Mouse (Mus musculus): Measurements from ENCODE around the gene 1700092M07Rik. TPM values are rescaled to one million over a fixed set of nuclear protein-coding genes. Genes with fewer than 3 reads are reported as not detected.

The 1700092M07Rik gene
- total RNA-seq, 2 experiments from 2014 or later, result 2.5 TPM; not detected in 1

DNA sequence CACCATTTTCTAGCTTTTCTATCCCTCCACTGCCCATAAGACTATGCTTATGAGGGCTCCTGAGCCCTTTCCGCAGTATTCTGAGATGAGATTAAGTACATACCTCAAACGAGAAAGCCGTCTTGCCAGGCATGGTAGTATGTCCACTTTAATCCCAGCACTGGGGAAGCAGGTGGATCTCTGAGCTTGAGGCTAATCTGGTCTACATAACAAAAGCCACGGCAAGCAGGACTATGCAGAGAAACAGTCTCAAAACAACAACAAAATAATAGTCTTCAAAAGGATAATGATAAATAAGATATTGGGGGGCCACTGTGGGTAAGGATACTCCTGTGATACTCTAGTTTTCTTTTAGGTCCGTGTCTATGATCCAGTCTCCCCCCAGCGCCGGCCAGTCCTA is 1.6 kb upstream of the 1700092M07Rik start:
- no peak for ATAC-seq (replicated peaks; ENCODE audit: poor library complexity, severe bottlenecking)

DNA sequence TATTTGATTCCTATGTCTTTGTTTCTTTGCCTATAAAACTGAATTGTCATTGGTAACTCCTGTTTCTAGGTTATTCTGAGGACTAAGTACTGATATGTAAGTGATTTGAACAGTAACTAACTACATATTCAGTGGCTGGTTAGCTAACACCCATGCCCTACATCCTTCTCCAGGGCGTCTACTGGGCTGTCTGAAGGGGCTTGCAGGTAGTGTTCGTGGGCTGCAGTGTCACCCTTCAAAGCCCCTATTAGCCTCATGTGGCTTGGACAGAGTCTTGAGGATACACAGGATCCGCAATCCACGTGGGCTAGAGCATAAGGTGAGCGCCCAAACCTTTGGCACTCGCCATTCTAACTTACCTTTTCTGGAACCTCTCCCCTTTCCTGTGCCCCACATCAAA is 872 bp upstream of the 1700092M07Rik start:
- no peak for ATAC-seq (replicated peaks; ENCODE audit: poor library complexity, severe bottlenecking)

DNA sequence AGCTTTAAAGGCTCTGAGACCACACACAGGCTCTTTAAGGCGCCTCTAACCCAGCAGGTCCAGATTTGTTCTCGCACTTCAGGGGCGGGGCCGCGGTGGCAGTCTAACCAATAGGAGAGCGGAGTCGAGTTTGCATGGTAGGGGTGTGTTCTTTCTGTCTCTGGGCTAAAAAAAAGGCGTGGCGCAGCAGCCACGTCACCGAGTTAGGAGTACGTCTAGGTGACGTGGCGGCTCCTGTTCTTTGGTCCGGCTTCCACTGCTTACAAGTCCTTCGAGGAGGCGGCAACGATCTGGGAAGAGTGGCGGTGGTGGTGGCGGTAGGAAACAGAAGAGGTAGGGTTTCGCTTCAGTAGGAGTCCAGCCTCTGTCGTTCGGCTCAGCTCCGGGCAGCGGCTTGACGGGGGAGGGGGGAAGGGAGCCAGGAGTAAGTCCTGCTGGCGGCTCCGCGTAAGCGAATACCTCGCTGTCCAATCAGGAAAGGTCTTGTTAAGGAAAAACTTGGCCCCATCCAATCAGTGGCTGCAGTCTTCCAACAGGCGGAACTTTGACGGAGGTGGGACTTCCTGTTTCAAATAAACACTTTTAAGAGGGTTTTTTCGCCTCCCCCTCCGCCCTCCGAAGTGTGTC is 838 bp downstream of the 1700092M07Rik start, which contains the start of gene Stx5a:
Stx5a (plus strand) TSS at position 171 of the 627 bp plus-strand sequence.
- peak; percentile 90 for ATAC-seq (replicated peaks; ENCODE audit: poor library complexity, severe bottlenecking)

DNA sequence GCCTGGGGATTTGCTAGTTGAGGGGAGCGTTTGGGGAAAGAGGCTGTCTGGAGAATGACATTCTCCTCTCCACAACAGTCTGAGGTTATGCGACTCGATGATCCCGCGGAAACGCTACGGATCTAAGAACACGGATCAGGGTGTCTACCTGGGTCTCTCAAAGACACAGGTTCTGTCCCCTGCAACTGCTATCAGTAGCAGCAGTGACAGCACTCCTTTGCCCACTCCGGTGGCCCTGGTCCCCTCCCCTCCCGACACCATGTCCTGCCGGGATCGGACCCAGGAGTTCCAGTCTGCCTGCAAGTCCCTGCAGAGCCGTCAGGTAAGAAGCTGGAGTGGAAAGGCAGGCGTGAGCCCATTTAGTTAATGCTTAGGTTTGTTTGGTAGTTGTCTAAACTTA is 1.7 kb downstream of the 1700092M07Rik start:
- ATAC-seq (replicated peaks; ENCODE audit: poor library complexity, severe bottlenecking), result no peak

DNA sequence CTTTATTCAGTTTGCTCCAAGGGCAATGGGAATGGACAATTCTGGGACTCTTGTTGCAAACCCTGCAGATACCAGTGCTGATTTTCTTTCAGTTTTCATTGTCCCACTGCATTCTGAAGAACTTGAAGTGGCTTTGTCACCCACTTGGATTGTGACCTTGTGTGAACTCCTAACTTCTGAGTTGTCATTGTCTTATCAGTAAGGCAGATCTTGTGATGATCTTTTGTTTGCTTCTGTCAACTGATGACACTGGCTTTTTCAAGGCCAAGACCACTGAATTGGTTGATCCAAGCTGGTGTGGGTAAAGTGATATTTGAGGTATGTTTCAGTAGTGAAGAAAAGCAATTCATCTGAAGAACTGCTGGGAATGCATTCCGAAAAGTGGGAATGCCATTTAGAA is 4.9 kb downstream of the 1700092M07Rik start:
- no peak for ATAC-seq (replicated peaks; ENCODE audit: poor library complexity, severe bottlenecking)

DNA sequence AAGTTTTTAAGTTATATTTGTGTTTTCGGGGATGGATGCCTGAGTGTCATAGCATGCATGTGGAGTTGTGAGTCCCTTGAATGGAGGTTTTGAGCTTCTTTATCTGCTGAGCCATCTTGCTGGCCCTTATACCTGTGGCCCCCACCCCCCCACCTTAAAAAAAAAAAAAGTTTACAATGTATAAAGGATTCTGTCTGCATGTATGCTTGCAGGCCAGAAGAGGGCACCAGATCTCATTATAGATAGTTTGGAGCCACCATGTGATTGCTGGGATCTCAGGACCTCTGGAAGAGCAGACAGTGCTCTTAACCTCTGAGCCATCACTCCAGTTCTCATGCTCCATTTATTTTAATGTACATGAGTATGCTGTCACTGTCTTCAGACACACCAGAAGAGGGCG is 6.8 kb downstream of the 1700092M07Rik start:
- peak; percentile 50 for ATAC-seq (replicated peaks; ENCODE audit: poor library complexity, severe bottlenecking)

DNA sequence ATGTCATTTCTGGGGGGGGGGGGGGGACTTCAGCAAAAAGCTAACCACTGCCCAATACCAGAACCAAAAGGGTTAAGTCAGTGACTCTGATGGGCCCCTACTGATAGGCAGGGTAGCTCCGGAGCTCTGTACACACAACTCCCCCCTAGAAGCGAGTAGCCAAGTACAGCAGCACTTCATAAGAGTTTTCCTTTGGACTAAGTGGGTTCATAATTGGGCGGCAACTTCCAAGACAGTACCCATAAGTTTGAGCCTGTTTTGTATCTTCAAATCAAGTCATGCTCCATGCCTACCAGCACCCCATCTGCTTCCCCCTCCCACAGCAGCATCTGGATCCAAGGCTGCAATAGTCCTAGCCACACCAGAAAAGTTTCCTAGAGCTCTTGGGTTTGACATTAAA is 15.1 kb downstream of the 1700092M07Rik start:
- ATAC-seq (replicated peaks; ENCODE audit: poor library complexity, severe bottlenecking), result no peak

DNA sequence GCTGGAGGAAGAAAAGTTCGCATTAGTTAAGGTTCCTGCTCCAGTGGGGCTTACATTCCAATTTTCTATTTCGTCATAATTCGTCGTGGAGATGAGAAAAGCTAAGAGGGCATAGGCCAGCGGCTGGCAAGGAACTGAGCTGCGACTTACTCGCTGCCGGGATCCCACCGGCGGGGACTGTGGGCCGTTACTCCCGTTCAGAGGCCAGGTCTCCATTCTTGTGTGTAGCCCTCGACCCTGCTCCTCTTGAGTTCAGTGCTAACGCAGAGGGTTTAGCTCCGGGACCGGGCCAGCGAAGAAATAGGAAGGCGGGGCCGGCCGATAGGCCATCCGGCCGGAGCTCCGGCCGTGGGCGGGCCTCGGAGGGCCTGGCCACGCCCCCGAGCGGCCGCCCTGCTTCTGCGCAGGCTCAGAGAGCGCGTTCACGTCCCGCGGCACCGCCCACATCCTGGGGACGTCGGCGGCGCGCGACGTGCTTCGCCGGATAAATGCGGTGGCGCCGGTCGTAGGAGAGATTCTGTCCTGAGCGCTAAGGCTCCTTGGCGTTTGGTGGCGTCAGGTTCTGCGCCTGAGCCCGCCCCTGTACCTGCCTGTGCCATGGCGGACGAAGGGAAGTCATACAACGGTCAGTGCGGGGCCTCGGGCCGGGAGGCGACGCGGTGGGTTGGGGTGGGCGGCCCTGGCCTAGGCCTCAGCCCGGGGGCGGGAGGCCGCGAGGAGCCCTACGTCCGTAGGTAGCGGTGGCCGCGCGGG is 16.3 kb downstream of the 1700092M07Rik start, which contains the start of gene Nxf1:
Nxf1 (plus strand) TSS at position 439 of the 753 bp plus-strand sequence.
- peak; percentile 92 for ATAC-seq (replicated peaks; ENCODE audit: poor library complexity, severe bottlenecking)

DNA sequence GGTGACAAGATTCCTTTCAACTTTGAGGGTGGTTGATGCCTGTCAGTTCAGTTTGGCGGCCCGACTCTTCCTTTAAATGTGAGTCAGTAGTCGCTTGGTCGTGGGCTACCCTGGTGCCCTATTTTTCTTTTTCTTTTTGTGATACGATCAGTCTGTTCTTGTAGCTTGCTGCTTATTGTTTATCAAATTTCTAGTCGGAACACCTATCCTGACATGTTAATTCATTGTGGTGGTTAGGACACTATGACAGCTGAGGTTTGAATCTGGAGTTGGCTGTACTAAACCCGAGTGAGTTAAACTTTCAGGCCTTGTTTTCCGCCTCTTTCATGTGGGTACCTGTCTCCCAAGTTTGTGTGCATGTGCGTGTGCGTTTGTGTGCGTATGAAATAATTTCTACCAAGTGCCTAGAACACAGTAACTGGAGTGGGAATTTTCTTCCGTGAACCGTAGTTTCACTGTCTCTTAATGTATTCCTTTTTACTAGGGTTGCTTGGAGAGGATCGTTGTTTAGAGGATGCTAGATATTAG is 17.0 kb downstream of the 1700092M07Rik start:
- no peak for ATAC-seq (replicated peaks; ENCODE audit: poor library complexity, severe bottlenecking)

DNA sequence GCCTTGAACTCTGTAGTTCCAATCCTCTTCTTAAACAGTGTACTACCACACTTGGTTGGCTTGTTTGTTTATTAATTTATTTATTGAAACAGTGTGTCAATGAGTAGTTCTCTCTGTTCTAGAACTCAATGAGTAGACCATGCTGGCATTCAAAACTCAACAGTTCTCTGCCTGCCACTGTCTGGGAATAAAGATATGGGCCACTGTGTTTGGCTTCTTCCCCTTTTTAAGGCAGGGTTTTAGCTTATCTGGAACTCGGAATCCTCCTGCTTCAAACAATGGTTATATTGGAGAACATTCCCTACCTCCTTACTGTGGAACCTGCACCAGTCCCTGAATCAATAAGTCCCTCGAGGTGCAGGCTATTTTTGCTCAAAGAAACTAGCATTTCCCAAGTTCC is 18.4 kb downstream of the 1700092M07Rik start:
- no peak for ATAC-seq (replicated peaks; ENCODE audit: poor library complexity, severe bottlenecking)

DNA sequence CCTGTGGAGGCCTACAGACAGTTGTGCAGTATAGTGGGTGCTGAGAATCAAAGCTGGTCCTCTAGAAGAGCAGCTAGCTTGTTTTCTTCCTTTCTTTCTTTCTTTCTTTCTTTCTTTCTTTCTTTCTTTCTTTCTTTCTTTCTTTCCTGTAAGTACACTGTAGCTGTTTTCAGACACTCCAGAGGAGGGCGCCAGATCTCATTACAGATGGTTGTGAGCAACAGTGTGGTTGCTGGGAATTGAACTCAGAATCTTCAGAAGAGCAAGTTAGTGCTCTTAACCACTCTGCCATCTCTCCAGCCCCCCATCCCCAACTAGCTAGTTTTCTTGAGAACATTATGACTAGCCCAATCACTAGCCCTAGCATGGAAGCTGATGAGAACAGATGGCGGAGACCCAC is 20.2 kb downstream of the 1700092M07Rik start:
- ATAC-seq (replicated peaks; ENCODE audit: poor library complexity, severe bottlenecking), result no peak

DNA sequence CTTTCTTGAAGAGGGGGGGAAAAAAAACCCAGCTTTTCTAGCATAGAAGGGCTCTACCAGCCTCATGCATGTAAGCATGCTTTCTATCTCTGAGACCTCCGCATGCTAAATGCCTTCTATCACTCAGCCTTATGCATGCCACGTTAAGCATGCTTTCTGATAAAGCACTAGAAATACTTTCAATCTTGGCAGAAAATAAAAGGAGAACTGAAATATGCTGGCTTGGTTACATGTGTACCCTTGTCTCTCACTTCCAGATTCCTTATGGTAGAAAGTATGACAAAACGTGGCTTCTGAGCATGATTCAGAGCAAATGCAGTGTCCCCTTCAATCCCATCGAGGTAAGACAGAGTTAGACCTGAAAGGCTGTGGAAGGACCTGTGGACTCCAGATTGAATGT is 22.8 kb downstream of the 1700092M07Rik start:
- ATAC-seq (replicated peaks; ENCODE audit: poor library complexity, severe bottlenecking), result peak; percentile 48; the same call in 1 of the 2 replicates

DNA sequence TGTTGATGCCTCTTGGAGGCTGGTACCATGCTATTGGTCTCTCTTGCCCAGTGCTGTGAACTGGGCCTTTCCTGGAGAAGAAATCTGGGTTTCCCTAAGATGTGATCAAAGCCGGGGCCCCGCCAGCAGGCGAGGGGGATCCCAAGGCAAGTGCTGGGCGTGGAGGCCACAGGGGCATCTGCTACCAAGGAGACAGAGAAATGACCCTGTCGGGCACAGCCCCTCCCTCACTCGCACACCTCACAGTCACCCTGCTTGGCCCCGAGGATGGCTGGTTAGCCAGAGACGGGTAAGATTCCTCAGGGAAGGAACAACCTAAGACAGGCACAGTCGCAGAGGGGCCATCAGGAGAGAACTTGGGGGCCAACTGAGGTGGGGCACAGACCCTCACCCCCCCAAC is 25.0 kb downstream of the 1700092M07Rik start:
- ATAC-seq (replicated peaks; ENCODE audit: poor library complexity, severe bottlenecking), result no peak

DNA sequence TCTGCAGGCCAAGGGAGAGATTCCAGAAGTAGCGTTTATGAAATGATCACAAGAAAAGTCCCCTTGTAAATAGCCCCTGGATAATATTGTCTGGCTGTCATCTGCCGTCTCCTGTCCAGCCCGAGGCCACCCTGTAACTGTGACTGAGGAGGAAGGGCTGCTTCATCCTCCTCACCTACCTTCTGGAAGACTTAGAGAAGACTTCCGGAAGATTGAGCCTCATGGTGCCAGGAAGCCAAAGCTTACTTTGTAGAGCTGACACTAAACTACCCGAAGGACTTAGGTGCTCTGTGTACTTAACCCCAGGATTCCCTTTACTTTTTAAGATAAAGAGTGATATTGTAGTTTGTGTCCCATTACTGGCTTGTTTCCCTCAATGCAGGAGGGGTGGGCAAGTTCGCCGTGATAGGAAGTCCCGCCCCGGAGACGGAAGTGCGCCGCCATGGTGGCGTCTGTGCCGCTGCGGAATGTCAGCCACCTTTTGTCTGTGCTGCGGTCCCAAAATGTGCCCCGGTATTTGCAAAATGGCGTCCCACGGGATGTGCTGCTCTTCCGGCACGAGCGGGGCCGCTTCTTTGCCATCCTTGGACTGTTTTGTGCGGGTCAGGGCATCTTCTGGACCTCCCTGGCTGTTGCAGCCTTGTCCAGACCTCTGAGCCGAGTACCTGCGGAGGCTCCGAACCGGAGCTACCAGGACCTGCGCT is 30.2 kb downstream of the 1700092M07Rik start, which contains the start of gene Tmem223:
Tmem223 (plus strand) TSS at position 430 of the 704 bp plus-strand sequence.
- peak; percentile 54 for ATAC-seq (replicated peaks; ENCODE audit: poor library complexity, severe bottlenecking)

DNA sequence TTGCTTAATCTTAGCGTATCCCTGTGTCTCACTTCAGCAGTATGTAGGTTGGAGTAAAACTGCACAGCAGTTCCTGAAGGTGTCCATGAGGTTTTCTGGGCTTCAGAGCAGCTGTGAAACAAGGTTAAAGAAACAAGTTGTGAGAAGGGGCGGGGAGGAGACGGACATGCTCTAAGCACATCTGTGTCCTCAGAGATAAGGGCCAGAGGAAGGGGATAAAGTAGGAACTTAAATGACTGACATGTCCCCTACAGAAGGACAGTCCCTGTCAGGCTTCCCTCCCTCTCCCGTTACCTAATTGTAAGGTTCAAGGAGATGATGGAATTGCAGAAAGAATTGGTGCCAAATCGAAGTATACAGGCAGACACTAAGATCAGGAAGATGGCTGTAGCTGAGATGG is 32.5 kb downstream of the 1700092M07Rik start:
- ATAC-seq (replicated peaks; ENCODE audit: poor library complexity, severe bottlenecking), result no peak

DNA sequence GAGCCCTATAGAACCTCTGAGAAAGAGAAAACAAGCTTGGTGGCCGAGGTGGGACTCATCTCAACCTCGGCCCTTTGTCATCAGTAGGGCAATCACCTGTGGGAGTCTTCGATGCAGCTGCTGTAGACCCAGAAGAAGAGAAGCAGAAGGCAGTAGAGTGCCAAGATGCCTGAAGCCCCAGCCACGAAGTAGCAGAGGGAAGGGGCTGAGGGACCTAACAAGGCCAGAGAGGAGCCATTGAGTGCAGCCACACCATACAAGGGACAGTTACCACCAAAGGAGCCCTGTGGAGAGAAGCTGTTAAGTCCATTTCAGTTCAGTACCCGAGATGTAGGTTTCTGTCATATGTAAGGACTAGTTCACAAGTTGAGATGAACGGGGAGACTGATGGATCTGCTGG is 32.9 kb downstream of the 1700092M07Rik start:
- no peak for ATAC-seq (replicated peaks; ENCODE audit: poor library complexity, severe bottlenecking)

DNA sequence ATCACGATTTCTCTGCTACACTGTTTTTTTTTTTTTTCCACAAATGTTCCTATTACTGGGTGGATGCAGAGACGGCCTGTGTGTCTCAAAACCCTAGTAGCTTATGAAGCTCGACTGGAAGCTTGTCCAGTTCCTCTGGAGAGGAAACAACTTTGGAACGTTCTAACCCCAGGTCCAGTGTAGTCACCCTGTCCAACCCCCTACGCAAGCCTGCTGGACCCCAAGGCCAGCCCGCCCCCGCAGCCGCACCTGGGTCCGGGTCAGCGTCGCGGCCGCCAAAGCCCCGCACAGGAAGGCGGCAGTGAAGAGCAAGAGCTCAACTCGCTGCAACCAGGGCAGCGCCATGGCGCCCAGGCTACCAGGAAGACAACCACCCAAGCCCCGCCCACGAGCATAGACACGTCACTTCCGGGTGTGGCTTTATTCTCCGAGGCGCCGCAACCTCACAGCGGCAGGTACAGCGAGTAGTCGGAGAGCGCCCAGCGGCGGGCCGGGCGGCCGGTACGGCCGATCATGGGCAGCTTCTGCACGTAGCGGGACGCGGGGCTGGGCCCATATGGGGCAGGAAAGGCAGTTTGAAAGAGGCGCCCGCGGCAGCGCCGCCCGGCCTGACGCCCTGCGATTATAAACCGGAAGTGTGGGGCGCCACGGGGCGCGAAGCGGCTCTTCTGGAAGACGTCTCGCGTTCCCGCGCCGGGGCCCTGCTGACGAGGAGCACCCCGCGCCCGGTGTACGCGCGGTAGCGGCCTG is 33.7 kb downstream of the 1700092M07Rik start, which contains the start of gene Tmem179b:
Tmem179b (minus strand) TSS at position 382 of the 750 bp plus-strand sequence.
- peak; percentile 85 for ATAC-seq (replicated peaks; ENCODE audit: poor library complexity, severe bottlenecking)

DNA sequence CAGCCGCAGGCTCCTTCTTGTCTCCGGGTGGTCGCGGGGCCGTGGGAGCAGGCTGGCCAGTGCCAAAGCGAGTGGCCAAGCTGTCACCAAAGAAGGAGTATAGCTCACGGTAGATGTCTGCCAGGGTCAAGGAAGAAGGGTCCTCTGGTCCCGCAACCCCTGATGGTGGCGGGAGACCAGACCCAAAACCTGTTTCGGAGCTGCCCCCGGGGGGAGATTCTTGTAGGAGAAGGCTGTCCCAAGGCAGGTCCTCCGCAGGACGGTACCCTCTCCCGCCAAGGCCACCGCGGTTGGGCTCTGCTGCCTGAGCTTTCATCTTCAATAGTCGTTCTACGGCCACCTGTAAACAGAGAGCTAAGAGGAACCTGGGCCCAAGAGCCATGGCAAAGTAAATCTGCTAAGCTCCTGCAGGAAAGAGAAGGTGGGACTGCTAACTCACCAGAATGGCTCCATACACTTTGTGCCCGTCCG is 34.5 kb downstream of the 1700092M07Rik start:
- ATAC-seq (replicated peaks; ENCODE audit: poor library complexity, severe bottlenecking), result no peak

DNA sequence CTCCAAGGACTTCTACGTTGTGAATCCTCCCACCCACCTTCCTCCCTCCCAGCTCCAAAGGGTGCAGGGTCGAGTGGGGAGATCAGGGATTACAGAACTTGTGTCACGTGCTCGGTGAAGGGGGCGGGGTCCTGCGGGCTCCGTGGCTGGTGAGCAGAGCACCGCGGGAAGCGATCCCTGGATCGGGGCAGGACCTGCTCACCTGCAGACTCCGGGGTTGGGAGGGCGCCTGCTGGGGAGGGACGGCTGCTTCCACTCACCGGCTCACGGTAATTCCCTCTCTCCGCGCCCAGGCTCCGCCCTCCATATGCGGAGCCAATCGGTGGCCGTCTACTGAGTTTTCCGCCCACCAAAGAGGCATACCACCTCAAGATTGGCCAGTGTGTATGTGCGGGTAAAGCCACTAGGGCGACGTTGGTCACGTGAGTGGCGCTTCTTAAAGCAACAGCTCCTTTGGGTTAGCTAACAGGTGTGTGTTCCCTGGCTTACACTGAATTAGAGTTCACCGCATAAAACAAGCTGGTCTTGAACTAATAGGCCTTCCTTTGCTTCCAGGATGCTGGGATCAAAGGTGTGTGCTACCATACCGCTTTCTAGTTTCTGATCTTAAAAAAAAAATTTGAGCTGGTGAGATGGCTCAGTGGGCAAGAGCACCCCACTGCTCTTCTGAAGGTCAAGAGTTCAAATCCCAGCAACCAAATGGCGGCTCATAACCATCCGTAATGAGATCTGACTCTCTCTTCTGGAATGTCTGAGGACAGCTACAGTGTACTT is 45.7 kb downstream of the 1700092M07Rik start, which contains the start of gene Taf6l:
Taf6l (minus strand) TSS at position 410 of the 774 bp plus-strand sequence.
- ATAC-seq (replicated peaks; ENCODE audit: poor library complexity, severe bottlenecking), result peak; percentile 99
